Mouse (Mus musculus) urinary bladder, postnatal 14 days (tissue): ENCODE results near the gene Pdss2.

Source experiments
- DNase-seq: peaks from one replicate; pipeline ENCODE4 v3.0.0; 2021; ENCODE audit warnings: low spot score

Gene Pdss2

DNA sequence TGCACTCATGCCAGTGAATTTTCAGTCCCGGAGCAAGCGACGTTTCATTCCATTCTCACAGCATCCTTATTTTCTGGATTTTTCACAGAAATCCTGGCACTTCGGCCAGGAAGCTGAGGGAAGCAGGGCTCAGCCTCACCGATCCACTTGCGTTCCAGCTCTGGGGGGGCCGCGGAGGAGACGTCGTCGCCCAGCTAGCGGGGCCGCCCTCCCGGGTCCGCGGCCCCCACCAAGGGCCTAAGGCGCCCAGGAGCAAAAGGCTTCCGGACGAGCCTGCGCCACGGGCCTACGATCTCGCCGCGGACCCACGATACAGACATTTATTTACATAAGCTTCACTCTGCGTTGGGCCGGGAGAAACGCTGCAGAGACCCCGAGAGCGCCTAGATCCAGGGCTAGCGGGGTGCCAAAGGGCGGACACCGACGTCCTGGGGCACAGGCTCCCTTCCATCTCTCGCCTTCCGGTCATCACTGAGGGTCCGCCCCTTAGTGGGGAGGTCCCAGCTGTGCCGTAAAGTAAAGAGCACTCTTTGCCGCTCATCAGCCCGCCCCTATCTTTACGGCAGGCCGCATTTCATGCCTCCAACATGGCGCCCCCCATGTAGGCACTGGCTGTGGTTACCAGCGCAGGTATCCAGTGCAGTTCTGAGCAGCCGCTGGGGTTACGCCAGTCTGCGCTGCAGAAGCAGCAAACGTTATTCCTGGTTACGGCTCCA lies at the start of gene Pdss2:
TSS of gene Pdss2 (plus strand) at position 577 of the 716 bp plus-strand sequence.
- DNase-seq: peak; percentile 94

- DNase-seq: no peak
Observed at GRCm38 (mm10) chr10:43172066-43172465, 49.2 kb upstream of the Pdss2 start.

- no peak for DNase-seq
Observed at GRCm38 (mm10) chr10:43172554-43172953, 48.7 kb upstream of the Pdss2 start.

DNA sequence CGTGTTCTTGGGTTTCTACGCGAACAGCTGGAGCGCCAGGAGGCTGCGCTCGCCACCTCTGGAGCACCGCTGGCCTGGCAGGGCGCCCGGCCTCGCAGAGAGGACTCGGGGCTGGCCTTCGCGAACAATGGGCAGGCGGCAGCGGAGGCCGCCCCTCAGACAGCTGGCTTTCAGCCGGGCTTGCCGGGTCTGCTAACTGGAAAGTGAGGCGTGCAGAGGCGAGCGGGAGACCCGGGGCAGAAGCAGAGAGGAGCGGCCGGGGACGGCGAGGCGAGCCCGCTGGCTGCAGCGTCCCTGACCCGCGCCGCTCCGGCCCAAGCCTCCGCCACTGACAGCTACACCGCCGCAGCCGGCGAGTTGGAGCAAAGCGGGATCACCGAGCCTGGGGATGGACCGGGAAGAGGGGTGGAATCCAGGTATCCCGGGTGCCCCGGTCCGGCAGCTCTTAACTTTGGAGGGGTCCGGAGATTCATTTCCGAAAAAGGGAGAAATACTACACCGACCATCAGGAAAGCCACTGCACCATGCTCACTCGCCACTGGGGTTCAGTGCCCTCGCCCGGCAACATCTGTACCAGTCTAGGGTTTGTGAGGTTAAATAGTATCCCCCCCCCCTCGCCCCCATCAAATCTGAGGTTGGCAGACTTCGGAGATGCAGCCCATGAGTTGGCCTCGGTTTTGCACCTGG lies 48.0 kb upstream of the Pdss2 start:
- DNase-seq: peak; percentile 58

DNA sequence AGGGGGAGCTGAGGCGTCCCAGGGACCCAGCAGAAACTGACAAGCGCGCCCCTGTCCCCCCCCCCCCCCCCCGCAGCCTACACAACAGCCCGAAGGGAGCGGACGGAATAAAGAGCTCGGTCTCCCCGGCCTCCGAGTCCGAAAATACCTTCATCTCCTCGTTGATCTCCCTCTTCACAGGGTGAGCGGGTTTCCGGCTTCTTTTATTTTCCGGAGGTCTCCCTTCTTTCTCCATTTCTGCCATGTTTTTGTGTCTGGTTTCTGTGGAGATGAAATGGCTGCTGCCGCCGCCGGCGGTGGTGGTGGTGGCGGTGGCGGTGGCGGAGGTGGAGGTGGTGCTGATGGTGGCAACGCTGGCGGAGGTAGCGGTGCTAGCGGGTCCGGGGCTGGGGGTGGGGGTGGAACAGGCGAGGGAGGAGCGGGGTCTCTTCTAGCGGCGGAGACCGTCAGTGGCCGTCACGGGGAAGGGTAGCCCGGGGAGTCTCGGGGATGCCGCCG lies 47.4 kb upstream of the Pdss2 start:
- no peak for DNase-seq

GRCm38 (mm10) chr10:43174326-43175155 lies 46.7 kb upstream of the Pdss2 start, which contains the start of the genes Sobp and 9030612E09Rik:
TSS of gene Sobp (minus strand) at chr10:43174530.
TSS of gene 9030612E09Rik (plus strand) at chr10:43174704.
- peak; percentile 40 for DNase-seq

GRCm38 (mm10) chr10:43175156-43175601 lies 46.1 kb upstream of the Pdss2 start:
- DNase-seq: no peak

DNA sequence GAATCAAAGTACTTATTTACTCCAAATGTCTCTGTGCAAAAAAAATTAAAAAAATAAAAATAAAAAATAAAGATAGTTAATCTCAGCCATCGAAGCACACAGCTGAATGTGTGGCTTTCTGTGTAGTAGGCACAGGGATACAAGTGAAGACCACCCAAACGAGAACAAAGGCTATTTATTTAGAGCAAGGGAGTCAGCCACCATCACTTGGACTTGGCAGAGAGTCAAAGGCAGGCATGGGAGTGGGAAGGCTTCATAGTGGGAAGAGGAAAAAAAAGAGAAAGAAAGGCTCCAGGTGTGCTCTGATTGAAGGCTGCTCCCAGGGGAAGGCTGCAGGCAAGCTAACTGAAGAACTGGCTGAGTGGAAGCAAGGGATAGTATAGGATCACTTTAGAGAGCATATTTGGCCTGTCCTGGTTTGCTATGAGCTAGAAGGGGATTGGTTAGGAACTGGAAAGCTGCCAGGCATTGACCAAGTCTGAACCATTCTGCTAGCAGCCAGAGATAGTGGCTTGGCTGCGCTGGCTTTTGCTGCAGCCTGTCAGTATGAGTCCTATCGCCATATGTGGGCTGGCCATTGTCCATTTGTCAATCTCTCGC lies 40.9 kb upstream of the Pdss2 start:
- DNase-seq: no peak

GRCm38 (mm10) chr10:43200206-43200605 lies 21.1 kb upstream of the Pdss2 start:
- DNase-seq: no peak

DNA sequence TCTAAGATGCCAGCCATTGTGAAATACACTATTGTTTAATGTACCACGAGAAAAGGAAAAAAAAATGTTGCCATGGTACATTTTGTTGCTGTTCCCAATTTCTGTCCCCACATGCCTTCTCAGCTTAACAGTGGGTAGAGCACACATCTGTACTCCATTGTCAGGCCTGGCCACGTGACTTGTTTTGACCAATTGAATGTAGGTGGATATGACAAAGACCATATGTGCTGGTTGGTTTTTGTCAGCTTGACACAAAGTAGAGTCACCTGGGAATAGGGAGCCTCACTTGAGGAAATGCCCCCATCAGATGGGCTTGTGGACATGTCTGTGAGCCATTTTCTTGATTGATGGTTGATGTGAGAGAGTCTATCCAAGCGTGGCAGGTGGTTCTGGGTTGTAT lies 17.4 kb upstream of the Pdss2 start:
- no peak for DNase-seq

GRCm38 (mm10) chr10:43211866-43212265 lies 9.4 kb upstream of the Pdss2 start:
- DNase-seq: peak; percentile 8

GRCm38 (mm10) chr10:43217361-43217900 lies 3.9 kb upstream of the Pdss2 start:
- DNase-seq: no peak

DNA sequence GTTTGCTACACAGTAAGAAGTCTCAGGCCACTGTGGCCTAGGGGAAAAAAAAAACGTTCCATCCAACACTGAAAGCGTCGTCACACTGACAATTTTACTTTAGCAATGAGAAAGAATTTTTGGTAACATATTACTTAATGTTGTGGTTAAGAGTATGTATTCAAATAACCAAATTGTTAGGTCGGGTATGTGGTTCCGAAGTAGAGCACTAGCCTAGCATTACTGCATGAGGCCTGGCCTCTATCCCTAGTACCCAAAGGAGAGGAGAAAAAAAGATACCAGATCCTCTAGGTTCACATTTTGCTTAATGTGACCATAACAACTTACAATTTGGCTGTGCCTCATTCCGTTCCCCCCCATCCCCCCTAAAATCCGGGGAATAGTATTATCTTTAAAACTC lies 807 bp upstream of the Pdss2 start:
- DNase-seq: no peak

GRCm38 (mm10) chr10:43221659-43222058 lies 373 bp downstream of the Pdss2 start:
- DNase-seq: peak; percentile 12

GRCm38 (mm10) chr10:43223391-43223790 lies 2.1 kb downstream of the Pdss2 start:
- no peak for DNase-seq

GRCm38 (mm10) chr10:43226391-43226790 lies 5.1 kb downstream of the Pdss2 start:
- DNase-seq: no peak

DNA sequence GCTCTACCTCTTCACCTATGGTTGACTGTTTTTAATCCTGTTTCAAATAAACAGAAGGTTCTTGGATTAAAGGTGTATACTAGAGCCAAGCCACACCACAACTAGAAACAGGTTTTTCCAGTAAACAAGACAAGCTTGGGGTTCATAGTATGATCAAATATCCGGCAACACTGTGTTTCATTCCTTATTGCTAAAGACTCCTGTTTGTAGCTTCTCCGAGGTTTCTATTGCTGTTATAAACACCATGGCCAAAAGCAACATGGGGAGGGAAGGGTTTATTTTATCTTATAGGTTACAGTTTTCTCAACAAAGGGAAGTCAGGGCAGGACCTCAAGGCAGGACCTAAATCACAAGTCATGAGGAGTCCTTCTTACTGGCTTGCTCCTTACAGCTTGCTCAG lies 8.0 kb downstream of the Pdss2 start:
- no peak for DNase-seq

- DNase-seq: no peak
Observed at GRCm38 (mm10) chr10:43234522-43234921, 13.2 kb downstream of the Pdss2 start.

DNA sequence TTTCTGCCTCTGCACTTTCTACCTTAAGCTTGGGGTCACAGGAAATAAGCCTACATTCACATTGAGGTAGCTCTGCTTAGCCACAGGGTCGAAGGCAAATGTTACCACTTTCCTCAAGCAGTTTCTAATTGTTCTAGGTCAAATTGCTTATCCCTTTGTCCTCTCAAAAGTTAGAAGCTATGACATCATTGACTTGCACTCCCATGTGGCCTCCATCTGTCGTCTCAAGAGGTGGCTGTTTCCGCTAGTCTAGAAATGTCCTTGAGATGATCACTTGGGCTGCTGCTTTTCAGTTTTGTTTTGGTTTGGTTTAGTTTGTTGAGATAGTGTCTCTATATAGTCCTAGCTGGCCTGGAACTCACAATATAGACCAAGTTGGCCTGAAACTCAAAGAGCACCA lies 13.7 kb downstream of the Pdss2 start:
- no peak for DNase-seq

- DNase-seq: no peak
Observed at GRCm38 (mm10) chr10:43235758-43236669, 14.7 kb downstream of the Pdss2 start.

- DNase-seq: no peak
Observed at GRCm38 (mm10) chr10:43242215-43242614, 20.9 kb downstream of the Pdss2 start.
